Mouse (Mus musculus): ENCODE data around the gene Med16.

The Med16 gene

DNA sequence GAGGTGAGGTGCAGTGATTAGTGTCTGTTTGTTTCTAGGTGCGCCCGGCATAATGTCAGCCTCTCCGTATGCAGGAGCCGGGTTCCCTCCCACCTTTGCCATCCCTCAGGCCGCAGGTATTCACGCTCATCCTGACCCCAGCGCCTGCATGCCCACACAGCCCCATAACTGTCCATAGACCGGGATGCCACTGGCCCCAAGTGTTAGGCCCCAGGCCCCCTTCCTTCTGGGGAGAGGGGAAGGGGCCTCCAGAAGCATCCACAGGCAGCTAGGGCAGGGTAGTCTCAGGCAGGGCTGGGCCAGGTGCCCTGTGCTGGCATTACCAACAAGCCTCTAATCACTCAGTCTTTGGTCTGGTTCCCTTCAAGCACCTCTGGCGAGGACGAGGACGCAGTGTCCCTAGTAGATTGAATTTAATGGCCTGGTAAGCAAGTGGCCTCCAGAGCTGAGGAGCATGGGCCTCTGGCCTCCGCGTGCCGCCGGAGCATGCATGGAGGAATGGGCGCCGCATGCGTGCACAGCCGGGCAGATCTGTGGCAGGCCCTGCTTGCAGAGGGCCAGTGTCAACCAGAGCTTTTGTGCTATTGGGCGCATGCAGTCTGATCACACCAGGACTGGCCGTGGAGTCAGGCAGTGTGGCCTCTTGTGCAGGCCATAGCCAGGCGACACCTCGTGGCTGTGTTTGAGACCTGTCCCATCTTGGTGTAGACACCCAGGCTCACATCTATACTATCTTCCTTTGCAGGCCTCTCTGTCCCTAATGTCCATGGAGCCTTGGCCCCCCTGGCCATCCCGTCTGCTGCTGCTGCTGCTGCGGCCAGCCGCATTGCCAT is 48.4 kb downstream of the Med16 start:
- DNase-seq (ENCODE audit: low read depth, low spot score) = no peak

- no peak for DNase-seq (ENCODE audit: low read depth, low spot score)
Observed at GRCm38 (mm10) chr10:79859116-79859515, 49.6 kb downstream of the Med16 start.

DNA sequence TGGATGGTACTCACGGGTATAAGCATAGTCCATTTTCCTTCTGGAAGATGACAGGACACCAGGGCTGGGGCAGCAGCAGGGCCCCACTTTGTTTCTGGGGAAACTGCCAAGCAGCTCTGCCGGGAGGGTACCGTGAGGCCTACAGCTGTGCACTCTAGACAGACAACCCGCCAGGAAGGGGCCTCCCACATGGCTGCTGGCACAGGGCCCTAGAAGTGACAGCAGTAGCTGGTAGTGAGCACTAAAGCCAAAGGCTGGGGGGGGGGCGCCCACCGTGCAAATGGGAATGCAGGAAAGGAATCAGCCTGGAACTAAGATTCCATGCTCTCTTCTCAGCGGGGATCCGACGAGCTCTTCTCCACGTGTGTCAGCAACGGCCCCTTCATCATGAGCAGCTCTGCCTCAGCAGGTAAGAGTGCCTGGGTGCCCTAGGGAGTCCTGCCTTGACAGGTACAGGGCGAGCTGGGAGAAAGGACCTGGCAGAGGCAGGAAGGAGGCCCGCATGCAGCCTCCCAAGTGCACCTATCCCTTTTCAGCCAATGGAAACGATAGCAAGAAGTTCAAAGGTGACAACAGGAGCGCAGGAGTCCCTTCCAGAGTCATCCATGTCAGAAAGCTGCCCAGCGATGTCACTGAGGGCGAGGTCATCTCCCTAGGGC is 50.2 kb downstream of the Med16 start:
- peak; percentile 45 for DNase-seq (ENCODE audit: low read depth, low spot score)

GRCm38 (mm10) chr10:79857894-79858293 is 50.8 kb downstream of the Med16 start:
- no peak for DNase-seq (ENCODE audit: low read depth, low spot score)

DNA sequence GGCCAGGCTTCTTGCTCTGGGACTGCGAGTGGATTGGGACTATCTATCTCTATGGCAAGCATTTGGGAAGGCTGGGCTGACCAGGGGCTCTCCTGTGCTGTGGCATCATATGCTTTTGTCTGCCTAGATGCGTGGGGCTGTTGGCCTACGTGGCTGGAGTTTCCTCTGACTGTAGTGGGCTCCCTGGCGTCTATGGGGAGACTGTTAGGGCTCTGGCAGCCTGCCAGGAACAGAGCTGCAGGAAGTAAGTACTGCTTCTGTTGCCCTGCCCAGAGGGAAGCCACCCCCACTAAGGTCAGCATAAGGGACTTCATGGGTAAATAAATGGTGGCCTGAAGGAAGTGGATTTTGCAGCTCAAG is 51.3 kb downstream of the Med16 start:
- peak; percentile 78 for DNase-seq (ENCODE audit: low read depth, low spot score)

GRCm38 (mm10) chr10:79856704-79857451 is 51.8 kb downstream of the Med16 start:
- DNase-seq (ENCODE audit: low read depth, low spot score) = peak; percentile 27

GRCm38 (mm10) chr10:79856280-79856679 is 52.4 kb downstream of the Med16 start:
- DNase-seq (ENCODE audit: low read depth, low spot score) = no peak

DNA sequence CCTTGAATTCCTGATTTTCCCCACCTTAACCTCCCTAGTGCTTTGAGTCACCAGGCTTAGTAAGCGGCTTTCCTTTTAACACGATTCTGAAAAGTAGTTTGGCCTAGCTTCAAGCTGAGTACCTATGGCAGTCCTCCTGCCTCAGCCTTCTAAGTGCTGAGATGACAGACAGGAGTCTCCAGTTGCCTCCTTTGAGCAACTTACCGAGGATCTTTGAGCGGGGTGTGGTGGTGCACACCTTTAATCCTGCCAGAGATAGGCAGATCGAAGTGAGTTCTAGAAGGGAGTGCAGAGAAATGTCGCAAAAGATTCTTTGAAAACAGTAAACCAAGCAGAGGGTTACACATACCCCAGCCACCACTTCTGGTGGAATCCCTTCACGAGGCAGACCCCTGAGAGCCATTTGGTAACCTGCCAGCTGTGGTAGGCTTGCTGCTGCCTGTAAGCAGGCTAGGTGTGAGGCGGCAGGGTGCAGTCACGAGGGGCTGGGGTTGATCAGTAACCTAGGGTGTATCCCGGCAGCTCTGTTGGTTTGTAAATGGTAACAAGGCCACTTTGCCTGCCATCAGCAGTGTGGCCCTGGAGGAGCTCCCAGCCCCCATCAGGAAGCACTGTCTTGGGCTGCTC is 53.1 kb downstream of the Med16 start:
- DNase-seq (ENCODE audit: low read depth, low spot score) = peak; percentile 60

- DNase-seq (ENCODE audit: low read depth, low spot score) = peak; percentile 84
Observed at GRCm38 (mm10) chr10:79854801-79855541, 53.8 kb downstream of the Med16 start.

DNA sequence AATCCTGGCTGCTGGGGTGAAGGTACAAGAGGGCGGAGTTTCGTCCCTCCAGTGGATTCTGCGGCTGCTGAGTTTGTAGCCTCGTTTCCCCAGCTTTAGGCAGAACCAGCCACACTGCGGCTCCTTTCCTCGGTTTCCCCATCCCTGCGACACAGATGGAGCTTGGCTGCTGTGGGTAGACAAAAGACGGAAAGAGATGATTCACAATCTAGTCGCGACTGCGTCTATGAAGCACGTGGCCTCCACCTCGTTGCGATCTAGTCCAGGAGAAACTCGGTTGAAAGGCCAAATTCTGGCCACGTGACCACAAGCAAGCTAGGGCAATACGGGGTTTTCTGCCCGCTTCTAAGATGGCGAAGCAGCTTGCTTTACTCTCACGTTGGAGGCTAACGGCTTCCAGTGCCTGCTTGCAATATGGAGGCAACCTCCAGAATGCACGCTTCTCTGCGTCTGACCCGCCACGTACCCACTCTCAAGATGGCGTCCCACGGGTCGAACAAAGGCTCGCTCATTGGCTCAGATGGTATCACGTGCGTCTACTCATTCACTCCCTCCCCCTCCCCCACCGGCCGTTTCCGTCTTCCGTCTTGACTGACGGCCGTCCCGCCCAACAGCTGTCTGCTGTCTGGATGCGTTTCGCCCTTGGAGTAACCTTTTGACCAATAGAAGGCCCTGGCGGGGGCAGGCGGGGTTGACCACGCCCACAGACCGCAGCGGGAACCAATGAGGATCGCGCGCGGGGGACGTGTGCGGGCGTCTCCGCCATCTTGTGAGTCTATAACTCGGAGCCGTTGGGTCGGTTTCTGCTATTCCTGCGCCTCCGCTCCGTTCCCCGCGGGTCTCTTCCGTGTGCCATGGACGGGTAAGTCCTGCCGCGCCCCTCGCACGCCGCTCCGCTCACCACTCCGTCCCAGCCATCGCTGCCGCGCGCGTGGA is 54.6 kb downstream of the Med16 start, which contains the start of gene Ptbp1:
Gene Ptbp1 (plus strand): TSS at position 568 of the 936 bp plus-strand sequence.
- peak; percentile 100 for DNase-seq (ENCODE audit: low read depth, low spot score)

GRCm38 (mm10) chr10:79853392-79853791 is 55.3 kb downstream of the Med16 start:
- DNase-seq (ENCODE audit: low read depth, low spot score) = peak; percentile 64

DNA sequence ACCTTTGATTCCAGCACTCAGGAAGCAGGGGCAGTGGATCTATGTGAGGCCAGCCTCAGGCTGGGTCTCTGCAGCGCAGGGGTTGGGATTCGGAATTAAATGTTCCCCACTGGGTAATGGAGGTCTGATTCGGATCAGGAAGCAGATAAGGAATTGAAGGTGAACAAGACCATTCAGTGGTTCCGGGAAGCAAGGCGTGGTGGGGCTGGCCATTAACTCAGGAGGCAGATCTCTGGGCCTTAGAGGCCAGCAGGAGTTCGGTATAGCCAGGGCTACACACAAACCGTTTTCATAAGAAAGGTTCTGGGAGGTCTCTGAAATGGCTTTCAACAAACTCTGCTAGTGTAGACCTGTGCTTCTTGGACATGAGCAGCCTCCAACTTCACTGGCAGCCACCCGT is 55.9 kb downstream of the Med16 start:
- DNase-seq (ENCODE audit: low read depth, low spot score) = no peak

- DNase-seq (ENCODE audit: low read depth, low spot score) = peak; percentile 55
Observed at GRCm38 (mm10) chr10:79852107-79852789, 56.5 kb downstream of the Med16 start.

DNA sequence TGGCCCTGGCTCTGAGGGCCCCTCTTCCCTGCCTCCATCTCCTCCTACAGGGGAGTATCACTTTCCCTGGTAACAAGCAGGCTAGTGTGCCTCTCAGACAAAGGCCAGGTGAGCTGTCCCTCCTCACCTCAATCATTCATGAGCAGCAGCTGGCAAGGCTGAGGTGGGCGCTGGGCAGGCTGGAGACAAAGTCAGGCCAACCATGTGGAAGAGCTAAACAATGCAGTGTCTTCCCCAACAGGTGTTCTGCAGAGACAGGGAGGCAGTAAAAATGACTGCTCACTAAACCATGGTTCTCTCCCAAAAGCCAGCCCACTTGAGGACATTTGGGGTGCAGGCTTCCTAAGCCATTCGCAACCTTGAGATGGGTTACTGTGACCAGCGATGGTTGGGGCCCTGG is 57.1 kb downstream of the Med16 start:
- no peak for DNase-seq (ENCODE audit: low read depth, low spot score)

- peak; percentile 54 for DNase-seq (ENCODE audit: low read depth, low spot score)
Observed at GRCm38 (mm10) chr10:79849941-79850628, 58.6 kb downstream of the Med16 start.

DNA sequence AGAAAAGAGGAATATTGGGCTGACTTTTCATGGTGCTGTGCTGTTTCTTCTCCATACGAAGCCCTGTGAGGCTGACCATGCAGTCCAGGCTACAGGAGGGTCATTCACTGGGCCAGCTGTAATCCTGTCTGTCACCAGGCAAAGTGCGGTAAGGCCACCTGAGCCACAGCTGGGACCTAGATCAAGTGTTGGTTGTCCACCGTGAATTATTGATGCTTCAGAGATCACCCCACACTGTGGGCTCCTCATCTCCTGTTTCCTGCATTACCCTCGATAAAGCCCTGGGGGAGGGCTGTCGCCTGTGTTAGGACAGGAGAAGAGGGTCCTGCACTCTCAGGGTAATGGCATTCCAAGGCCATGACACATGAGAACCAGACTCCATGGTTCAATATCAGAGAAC is 62.2 kb downstream of the Med16 start:
- no peak for DNase-seq (ENCODE audit: low read depth, low spot score)
